Mouse (Mus musculus): ENCODE measurements around the gene Sept5.

DNA sequence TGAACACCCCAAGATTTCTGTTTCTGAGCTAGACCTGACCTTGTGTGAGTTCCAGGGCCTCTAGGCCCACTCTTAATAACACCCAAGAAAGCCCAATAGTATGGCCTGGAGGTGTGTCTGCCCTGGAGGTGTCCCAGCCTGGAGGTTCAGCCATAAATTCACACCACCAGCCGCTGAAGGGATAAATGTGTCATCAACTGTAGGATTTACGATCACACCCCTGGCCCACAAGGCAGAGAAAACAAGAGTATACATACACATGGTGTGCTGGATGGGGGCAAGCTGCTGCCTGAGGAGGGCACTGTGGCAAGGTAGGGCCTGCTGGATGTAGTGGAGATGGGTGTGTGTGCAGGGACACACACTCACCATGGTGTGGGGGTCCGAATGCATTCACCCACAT lies 16.5 kb downstream of the Sept5 start:
- no peak for TF ChIP-seq POLR2A (IDR thresholded peaks at IDR 0.05; ENCODE audit: control insufficient read depth, low read depth, low read length)
- TF ChIP-seq CTCF (IDR thresholded peaks at IDR 0.05; ENCODE audit: control insufficient read depth, insufficient read depth, insufficient replicate concordance, low read depth, low read length): no peak
